Mouse (Mus musculus) cerebellum, adult 2 months (tissue): Measurements from ENCODE around the gene Sntb2. TPM values are rescaled to one million over a fixed set of nuclear protein-coding genes. Genes with fewer than 3 reads are reported as not detected.
A peak's percentile ranks its signal among the peaks of the same experiment; 100 is the strongest.
"Not testable (repeated sequence)": the region's sequence is repeated elsewhere in the genome, so short reads cannot be mapped to it uniquely, and the experiment has no call there.

Experiments
- DNase-seq, 2 experiments: peaks; one replicate each; pipeline ENCODE4 v3.0.0; 2021
- H3K27ac ChIP-seq: fragments of 200-500 bp; 2 replicates; pipeline ENCODE4 v1.5.1; 2012; ENCODE audit warnings: low read length, control low read depth, inconsistent platforms; ENCODE audit not compliant: insufficient read depth
- H3K27me3 ChIP-seq: fragments of 200-500 bp; 2 replicates; pipeline ENCODE4 v1.6.1; 2012; ENCODE audit warnings: inconsistent platforms, mild to moderate bottlenecking, low read length, moderate library complexity; ENCODE audit not compliant: control insufficient read depth, insufficient read depth
- H3K4me1 ChIP-seq: fragments of 200-500 bp; 2 replicates; pipeline ENCODE4 v1.6.1; 2011; ENCODE audit warnings: low read length; ENCODE audit not compliant: control insufficient read depth, insufficient read depth
- H3K4me3 ChIP-seq: fragments of 200-500 bp; replicated peaks from 2 replicates; pipeline ENCODE3; 2011; ENCODE audit warnings: mild to moderate bottlenecking, low read depth, low read length, control low read depth; ENCODE audit not compliant: insufficient read depth
- CTCF ChIP-seq: fragments of 200-500 bp; IDR thresholded peaks from 2 replicates; pipeline ENCODE4 v1.5.1; 2011; ENCODE audit warnings: low read depth, mild to moderate bottlenecking, control low read depth, low read length, moderate library complexity, borderline replicate concordance; ENCODE audit not compliant: insufficient read depth
- POLR2A ChIP-seq: fragments of 200-500 bp; IDR thresholded peaks from 2 replicates; pipeline ENCODE4 v1.6.1; 2011; ENCODE audit warnings: low read length, control low read depth, borderline replicate concordance; ENCODE audit not compliant: insufficient read depth
- WGBS: fragments of 180-500 bp; shearing (Covaris S2); methylation state at CpG from one replicate; pipeline ENCODE4 v1.1.7; 2018; 5-methylcytosine and 5-hydroxymethylcytosine counted together
- polyA plus RNA-seq: library from polyadenylated mRNA; depleted of rRNA; stranded (reverse); fragments of >200 nt; gene quantifications from 2 replicates; pipeline ENCODE4 v1.2.3, GENCODE M21; 2012

Sntb2 gene
- polyA plus RNA-seq, 1 experiment = 5.8 TPM

DNA sequence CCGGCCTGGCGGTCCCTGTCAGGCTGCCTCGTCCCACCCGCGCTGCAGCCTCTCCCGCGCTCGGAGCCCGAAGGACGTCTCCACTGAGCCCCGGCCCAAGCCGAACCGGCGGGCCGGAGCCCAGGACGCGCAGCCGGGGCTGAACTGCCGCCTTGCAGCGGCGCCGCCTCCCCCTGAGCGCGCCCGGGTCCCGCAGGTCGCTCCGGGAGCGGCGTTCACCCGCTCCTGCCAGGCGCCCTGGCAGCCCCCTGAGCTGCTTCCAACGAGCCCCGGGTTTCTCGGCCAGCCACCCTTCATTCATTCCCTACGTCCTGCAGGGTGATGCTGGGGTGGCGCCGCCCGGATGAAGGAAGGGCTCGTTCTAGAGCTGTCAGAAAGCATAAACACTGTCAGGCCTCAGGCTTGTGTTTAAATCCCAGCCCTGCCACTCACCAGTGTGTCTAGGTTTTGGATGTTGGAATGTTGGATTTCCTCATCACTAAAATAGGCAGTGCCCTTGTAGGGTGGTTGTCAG lies 96.1 kb downstream of the Sntb2 start:
- DNase-seq = no peak
- Histone ChIP-seq H3K27ac (peak overlapping the region; percentile 82), H3K4me1 (peaks cover 11% of the 10 kb centered on the region), H3K4me3 (peak overlapping the region; percentile 98), H3K27me3 (no peaks in the 10 kb centered on the region)
- TF ChIP-seq POLR2A = no peak
- TF ChIP-seq CTCF = no peak
- under 1% methylated on average over 40 of the region's 40 CpGs for WGBS

DNA sequence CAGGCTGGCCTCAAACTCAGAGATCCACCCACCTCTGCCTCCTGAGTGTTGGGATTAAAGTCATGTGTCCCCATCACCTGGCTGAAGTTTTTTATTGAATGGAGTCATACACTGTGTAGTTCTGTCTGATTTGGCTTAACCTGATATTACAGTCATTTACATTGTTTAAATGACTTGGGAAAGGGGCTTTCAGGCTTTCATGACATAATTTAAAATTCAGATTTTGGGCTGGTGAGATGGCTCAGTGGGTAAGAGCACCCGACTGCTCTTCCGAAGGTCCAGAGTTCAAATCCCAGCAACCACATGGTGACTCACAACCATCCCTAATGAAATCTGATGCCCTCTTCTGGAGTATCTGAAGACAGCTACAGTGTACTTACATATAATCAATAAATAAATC lies 98.1 kb downstream of the Sntb2 start:
- H3K27me3 ChIP-seq, H3K27ac ChIP-seq, H3K4me3 ChIP-seq, DNase-seq: not testable (repeated sequence)
- H3K4me1 ChIP-seq = peaks cover 12% of the 10 kb centered on the region
- WGBS = 94% methylated on average over 2 of the region's 2 CpGs

DNA sequence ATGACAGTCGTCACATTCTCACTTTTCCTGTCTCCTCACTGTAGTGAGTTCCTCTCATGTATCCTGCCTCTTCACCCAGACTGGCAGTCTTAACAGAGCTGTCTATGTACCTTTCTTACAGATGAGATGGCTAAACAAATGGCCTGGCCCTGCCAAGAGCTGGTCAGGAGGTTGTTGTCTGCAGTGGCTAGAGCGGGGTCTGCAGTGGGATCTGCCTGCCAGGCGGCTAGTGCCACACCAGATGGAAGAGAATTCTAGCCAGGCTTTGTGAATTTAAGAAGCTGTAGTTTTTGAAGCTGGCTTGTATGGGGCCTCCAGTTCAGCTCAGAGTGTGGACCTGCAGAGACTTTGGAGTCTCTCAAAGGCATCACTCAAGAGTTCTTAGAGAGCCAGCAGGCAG lies 100.1 kb downstream of the Sntb2 start:
- Histone ChIP-seq H3K27me3 (no peaks in the 10 kb centered on the region), H3K27ac (no peak overlapping the region), H3K4me3 (no peak overlapping the region), H3K4me1 (peaks cover 12% of the 10 kb centered on the region)
- WGBS = 12% methylated on average over 3 of the region's 3 CpGs
- no peak for DNase-seq
- TF ChIP-seq CTCF (no peak), POLR2A (no peak)

DNA sequence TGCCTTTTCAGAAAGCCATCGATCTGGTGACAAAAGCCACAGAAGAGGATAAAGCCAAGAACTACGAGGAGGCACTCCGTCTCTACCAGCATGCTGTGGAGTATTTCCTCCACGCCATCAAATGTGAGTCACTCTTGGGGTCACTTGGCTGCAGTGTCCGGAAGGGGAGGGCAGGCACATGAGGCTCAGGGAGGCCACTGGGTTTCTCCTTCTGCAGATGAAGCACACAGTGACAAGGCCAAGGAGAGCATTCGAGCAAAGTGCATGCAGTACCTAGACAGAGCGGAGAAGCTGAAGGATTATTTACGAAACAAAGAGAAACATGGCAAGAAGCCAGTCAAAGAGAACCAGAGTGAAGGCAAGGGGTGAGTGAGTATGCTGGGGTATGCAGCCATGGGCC lies 101.1 kb downstream of the Sntb2 start:
- Histone ChIP-seq H3K4me3 (no peak overlapping the region), H3K4me1 (peaks cover 12% of the 10 kb centered on the region), H3K27ac (no peak overlapping the region), H3K27me3 (no peaks in the 10 kb centered on the region)
- WGBS = 37% methylated on average over 8 of the region's 8 CpGs
- TF ChIP-seq CTCF = no peak
- DNase-seq = peak in 1 of 2 experiments; percentile 28

DNA sequence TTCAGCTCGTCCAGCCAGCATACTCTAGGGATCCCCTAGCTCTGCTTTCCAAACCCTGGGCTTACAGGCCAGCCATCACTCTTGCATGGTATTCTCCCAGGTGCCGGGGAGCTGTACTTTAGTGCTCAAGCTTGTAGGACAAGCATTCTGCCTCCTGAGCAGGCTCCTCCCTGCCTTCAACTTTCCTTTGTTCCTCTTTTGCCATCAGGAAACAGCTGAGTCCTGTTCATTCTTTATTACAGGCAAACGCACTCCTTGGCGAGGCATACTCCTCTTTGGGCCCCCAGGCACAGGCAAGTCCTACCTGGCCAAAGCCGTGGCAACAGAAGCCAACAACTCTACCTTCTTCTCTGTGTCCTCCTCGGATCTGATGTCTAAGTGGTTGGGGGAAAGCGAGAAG lies 105.1 kb downstream of the Sntb2 start:
- Histone ChIP-seq H3K4me1 (peaks cover 4% of the 10 kb centered on the region), H3K4me3 (no peak overlapping the region), H3K27ac (no peak overlapping the region), H3K27me3 (no peaks in the 10 kb centered on the region)
- TF ChIP-seq CTCF (no peak), POLR2A (no peak)
- 87% methylated on average over 7 of the region's 7 CpGs for WGBS
- no peak for DNase-seq

DNA sequence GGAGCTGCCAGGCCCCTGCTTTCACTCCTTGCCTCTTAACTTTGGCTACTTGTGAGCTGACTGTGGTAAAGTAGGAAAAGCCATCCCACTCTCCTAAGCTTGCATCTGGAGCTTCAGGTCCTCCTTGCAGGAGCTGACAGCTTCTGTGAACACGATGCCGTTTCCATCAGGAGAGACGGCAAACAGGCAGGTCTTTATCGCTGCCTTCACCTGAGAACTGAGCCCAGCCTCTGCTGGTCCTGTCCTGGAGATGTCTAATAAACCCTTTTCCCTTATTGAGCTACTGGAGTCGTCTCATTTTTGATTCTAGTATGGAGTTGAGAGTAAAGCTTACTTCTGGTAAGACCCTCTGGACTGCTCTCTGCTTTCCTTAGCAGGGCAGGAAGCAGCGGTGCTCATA lies 109.9 kb downstream of the Sntb2 start:
- Histone ChIP-seq H3K4me1 (0 out of 2 replicates have a peak, but pooled peaks cover 2% of the 10 kb centered on the region), H3K27ac (no peak overlapping the region), H3K27me3 (no peaks in the 10 kb centered on the region), H3K4me3 (no peak overlapping the region)
- 92% methylated on average over 6 of the region's 6 CpGs for WGBS
- DNase-seq = no peak
- TF ChIP-seq POLR2A (no peak), CTCF (no peak)

DNA sequence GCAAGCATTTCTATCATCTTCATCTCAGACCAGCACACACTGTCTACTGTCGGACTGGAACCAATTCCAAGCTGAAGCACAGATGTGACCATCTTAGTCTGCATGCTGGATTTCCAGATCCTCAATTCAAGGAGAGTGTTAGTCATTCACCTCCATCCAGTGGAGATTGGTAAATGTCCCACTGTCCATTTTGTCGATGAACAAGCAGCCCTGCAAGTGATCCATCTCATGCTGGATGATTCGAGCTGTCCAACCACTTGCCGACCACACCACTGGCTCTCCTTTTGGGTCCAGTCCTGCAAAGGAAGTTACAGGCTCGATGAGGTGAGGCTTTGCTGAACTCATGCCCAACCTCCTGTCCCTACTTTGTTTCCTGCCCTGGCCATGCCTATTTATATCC lies 111.4 kb downstream of the Sntb2 start:
- TF ChIP-seq POLR2A (no peak), CTCF (no peak)
- H3K4me1 ChIP-seq = 0 out of 2 replicates have a peak, but pooled peaks cover 2% of the 10 kb centered on the region
- H3K27ac ChIP-seq = no peak overlapping the region
- no peak overlapping the region for H3K4me3 ChIP-seq
- H3K27me3 ChIP-seq = no peaks in the 10 kb centered on the region
- WGBS = 52% methylated on average over 5 of the region's 5 CpGs
- no peak for DNase-seq

DNA sequence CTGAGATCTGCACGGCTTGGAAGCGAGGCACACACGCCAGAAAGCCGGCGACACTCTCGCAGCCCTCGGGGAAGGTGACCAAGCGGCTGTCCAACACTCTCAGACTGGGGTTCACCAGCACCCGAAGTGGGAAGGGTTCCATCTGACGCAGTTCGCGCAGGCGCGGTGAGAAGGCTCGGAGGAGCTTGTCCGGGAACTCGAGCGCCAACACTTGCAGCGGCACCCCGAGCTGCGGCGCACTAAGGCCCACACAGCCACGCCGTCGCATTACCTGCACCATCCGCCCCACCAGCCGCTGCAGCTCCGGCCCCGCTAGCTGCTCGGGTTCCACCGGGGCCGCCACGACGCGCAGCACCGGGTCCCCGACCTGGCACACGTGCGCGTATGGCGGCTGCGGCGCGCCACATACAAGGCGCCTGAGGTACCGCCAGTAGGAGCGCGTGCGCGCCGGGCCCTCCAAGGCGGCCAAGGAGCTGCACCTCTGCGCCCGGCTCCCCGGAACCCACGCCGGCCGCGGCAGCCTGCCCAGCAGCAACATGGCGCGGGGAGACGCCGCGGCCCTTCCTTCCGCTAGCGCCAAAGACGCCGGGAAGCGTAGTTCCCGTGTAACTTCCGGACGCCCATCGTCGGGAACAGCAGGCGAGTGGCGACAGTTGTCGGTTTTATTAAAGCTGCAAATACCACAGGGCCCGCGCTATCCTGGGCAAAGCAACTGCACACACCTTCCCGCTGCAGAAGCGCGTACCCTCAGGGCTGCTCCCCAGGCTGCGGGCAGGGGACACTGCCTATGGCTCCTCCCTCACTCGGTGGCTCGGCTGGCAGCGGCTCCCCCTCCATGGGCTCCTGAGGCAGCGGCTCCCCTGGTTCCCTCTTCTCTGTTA lies 112.8 kb downstream of the Sntb2 start, which contains the start of gene Pdf:
TSS of gene Pdf (minus strand) at position 554 of the 881 bp plus-strand sequence.
- DNase-seq = peak; percentile 87
- H3K27me3 ChIP-seq = no peaks in the 10 kb centered on the region
- 1% methylated on average over 86 of the region's 87 CpGs for WGBS
- H3K4me3 ChIP-seq = peak within 1 kb of the TSS; percentile 99
- 0 out of 2 replicates have a peak, but pooled peaks cover 2% of the 10 kb centered on the region for H3K4me1 ChIP-seq
- H3K27ac ChIP-seq = peak within 1 kb of the TSS; percentile 93
- TF ChIP-seq CTCF (no peak), POLR2A (peak; percentile 40)
